Mouse (Mus musculus): ENCODE data around the gene Arl5b. TPM values are rescaled to one million over a fixed set of nuclear protein-coding genes. Genes with fewer than 3 reads are reported as not detected.

The Arl5b gene
- polyA plus RNA-seq (2015; fragmentation: Nextera tagmentation; extraction: Ambion mirVana): 32.2 and 32.8 TPM in 2 replicates

GRCm38 (mm10) chr2:15049117-15049873 is at the start of gene Arl5b:
Gene Arl5b, plus strand, starts transcription at chr2:15049395.
- H3K4me2 ChIP-seq: peak within 1 kb of the TSS; percentile 54
- H3K9me3 ChIP-seq: no peaks in the 10 kb centered on the region
- no peaks in the 10 kb centered on the region for H3K27me3 ChIP-seq
- WGBS: 6% methylated on average over 20 of the region's 20 CpGs
- H3K4me3 ChIP-seq: peak within 1 kb of the TSS; percentile 64
- ATAC-seq (ENCODE audit: insufficient number of reproducible peaks, low FRiP score, low TSS enrichment, low read depth): peak; percentile 92
- H3K36me3 ChIP-seq: no peaks in the 10 kb centered on the region
- H3K9ac ChIP-seq: peak within 1 kb of the TSS; percentile 67
- H3K4me1 ChIP-seq: peaks cover 3% of the 10 kb centered on the region
- H3K27ac ChIP-seq: peak within 1 kb of the TSS; percentile 79

- no peak overlapping the region for H3K27ac ChIP-seq
- no peaks in the 10 kb centered on the region for H3K4me1 ChIP-seq
- H3K4me2 ChIP-seq: no peak overlapping the region
- no peak overlapping the region for H3K9ac ChIP-seq
- no peaks in the 10 kb centered on the region for H3K9me3 ChIP-seq
- no peak overlapping the region for H3K4me3 ChIP-seq
- no peaks in the 10 kb centered on the region for H3K27me3 ChIP-seq
- 74% methylated on average over 3 of the region's 3 CpGs for WGBS
- H3K36me3 ChIP-seq: 0 out of 2 replicates have a peak, but pooled peaks cover 4% of the 10 kb centered on the region
- no peak for ATAC-seq (ENCODE audit: insufficient number of reproducible peaks, low FRiP score, low TSS enrichment, low read depth)
Measured at GRCm38 (mm10) chr2:15007531-15007930, 41.7 kb upstream of the Arl5b start.

- Histone ChIP-seq H3K9me3 (no peaks in the 10 kb centered on the region), H3K4me2 (no peak overlapping the region)
Measured at GRCm38 (mm10) chr2:15008072-15008471, 41.1 kb upstream of the Arl5b start.

GRCm38 (mm10) chr2:15026817-15027216 is 22.4 kb upstream of the Arl5b start:
- ATAC-seq (ENCODE audit: insufficient number of reproducible peaks, low FRiP score, low TSS enrichment, low read depth): no peak
- H3K27me3 ChIP-seq: no peaks in the 10 kb centered on the region
- H3K27ac ChIP-seq: 0 out of 2 replicates have a peak overlapping the region, but pooled peaks have one; percentile 47
- H3K9ac ChIP-seq: no peak overlapping the region
- H3K9me3 ChIP-seq: no peaks in the 10 kb centered on the region
- H3K36me3 ChIP-seq: no peaks in the 10 kb centered on the region; the same call in 1 of the 2 replicates
- WGBS: 74% methylated on average over 3 of the region's 3 CpGs
- no peak overlapping the region for H3K4me3 ChIP-seq
- H3K4me1 ChIP-seq: no peaks in the 10 kb centered on the region
- H3K4me2 ChIP-seq: no peak overlapping the region

More at GRCm38 (mm10) chr2:15008072-15008471, 41.1 kb upstream of the Arl5b start:
- Histone ChIP-seq H3K4me3 (no peak overlapping the region), H3K36me3 (0 out of 2 replicates have a peak, but pooled peaks cover 4% of the 10 kb centered on the region), H3K27ac (no peak overlapping the region), H3K4me1 (no peaks in the 10 kb centered on the region), H3K27me3 (no peaks in the 10 kb centered on the region), H3K9ac (no peak overlapping the region)
- ATAC-seq (ENCODE audit: insufficient number of reproducible peaks, low FRiP score, low TSS enrichment, low read depth): no peak
- WGBS: 97% methylated on average over 1 of the region's 1 CpGs

GRCm38 (mm10) chr2:15027816-15028215 is 21.4 kb upstream of the Arl5b start:
- no peaks in the 10 kb centered on the region for H3K27me3 ChIP-seq
- 89% methylated on average over 1 of the region's 1 CpGs for WGBS
- no peaks in the 10 kb centered on the region for H3K9me3 ChIP-seq
- no peaks in the 10 kb centered on the region; the same call in 1 of the 2 replicates for H3K36me3 ChIP-seq
- no peak overlapping the region for H3K27ac ChIP-seq
- H3K9ac ChIP-seq: no peak overlapping the region
- H3K4me1 ChIP-seq: no peaks in the 10 kb centered on the region
- H3K4me3 ChIP-seq: no peak overlapping the region
- no peak overlapping the region for H3K4me2 ChIP-seq
- ATAC-seq (ENCODE audit: insufficient number of reproducible peaks, low FRiP score, low TSS enrichment, low read depth): no peak

GRCm38 (mm10) chr2:15038705-15039104 is 10.5 kb upstream of the Arl5b start:
- H3K27ac ChIP-seq: no peak overlapping the region
- no peak overlapping the region for H3K9ac ChIP-seq
- H3K9me3 ChIP-seq: no peaks in the 10 kb centered on the region
- no peaks in the 10 kb centered on the region for H3K36me3 ChIP-seq
- no peak overlapping the region for H3K4me2 ChIP-seq
- no peak overlapping the region for H3K4me3 ChIP-seq
- no peaks in the 10 kb centered on the region for H3K27me3 ChIP-seq
- ATAC-seq (ENCODE audit: insufficient number of reproducible peaks, low FRiP score, low TSS enrichment, low read depth): no peak
- H3K4me1 ChIP-seq: no peaks in the 10 kb centered on the region
- 79% methylated on average over 6 of the region's 6 CpGs for WGBS

GRCm38 (mm10) chr2:15040326-15040725 is 8.9 kb upstream of the Arl5b start:
- WGBS: 60% methylated on average over 5 of the region's 5 CpGs
- H3K4me1 ChIP-seq: no peaks in the 10 kb centered on the region
- no peak for ATAC-seq (ENCODE audit: insufficient number of reproducible peaks, low FRiP score, low TSS enrichment, low read depth)

GRCm38 (mm10) chr2:15054496-15054895 is 5.3 kb downstream of the Arl5b start:
- peak overlapping the region; percentile 60 for H3K9ac ChIP-seq
- peak overlapping the region; percentile 86 for H3K4me3 ChIP-seq
- H3K27ac ChIP-seq: peak overlapping the region; percentile 96
- no peaks in the 10 kb centered on the region for H3K36me3 ChIP-seq
- H3K4me1 ChIP-seq: peaks cover 17% of the 10 kb centered on the region
- H3K27me3 ChIP-seq: no peaks in the 10 kb centered on the region
- 17% methylated on average over 10 of the region's 10 CpGs for WGBS
- H3K4me2 ChIP-seq: peak overlapping the region; percentile 50
- H3K9me3 ChIP-seq: no peaks in the 10 kb centered on the region
- ATAC-seq (ENCODE audit: insufficient number of reproducible peaks, low FRiP score, low TSS enrichment, low read depth): peak; percentile 9; the same call in 1 of the 2 replicates

More at GRCm38 (mm10) chr2:15040326-15040725, 8.9 kb upstream of the Arl5b start:
- H3K36me3 ChIP-seq: no peaks in the 10 kb centered on the region
- H3K9me3 ChIP-seq: no peaks in the 10 kb centered on the region
- H3K4me2 ChIP-seq: no peak overlapping the region
- H3K27me3 ChIP-seq: no peaks in the 10 kb centered on the region
- H3K4me3 ChIP-seq: no peak overlapping the region
- H3K27ac ChIP-seq: no peak overlapping the region
- no peak overlapping the region for H3K9ac ChIP-seq

- peak; percentile 97 for ATAC-seq (ENCODE audit: insufficient number of reproducible peaks, low FRiP score, low TSS enrichment, low read depth)
- peak within 1 kb of the TSS; percentile 96 for H3K27ac ChIP-seq
- WGBS: under 1% methylated on average over 71 of the region's 75 CpGs
Measured at GRCm38 (mm10) chr2:15054945-15055637, 5.9 kb downstream of the Arl5b start, which contains the start of gene Nsun6. Gene Nsun6, minus strand, starts transcription at chr2:15055069.

GRCm38 (mm10) chr2:15055741-15056151 is 6.6 kb downstream of the Arl5b start:
- Histone ChIP-seq H3K27ac (peak overlapping the region; percentile 96), H3K4me3 (peak overlapping the region; percentile 86), H3K9ac (peak overlapping the region; percentile 87), H3K4me1 (peaks cover 17% of the 10 kb centered on the region), H3K9me3 (no peaks in the 10 kb centered on the region), H3K27me3 (no peaks in the 10 kb centered on the region), H3K36me3 (no peaks in the 10 kb centered on the region), H3K4me2 (peak overlapping the region; percentile 46)
- WGBS: under 1% methylated on average over 15 of the region's 15 CpGs
- no peak for ATAC-seq (ENCODE audit: insufficient number of reproducible peaks, low FRiP score, low TSS enrichment, low read depth)

More at GRCm38 (mm10) chr2:15054945-15055637, 5.9 kb downstream of the Arl5b start, which contains the start of gene Nsun6:
- Histone ChIP-seq H3K27me3 (no peaks in the 10 kb centered on the region), H3K9ac (peak within 1 kb of the TSS; percentile 87), H3K9me3 (no peaks in the 10 kb centered on the region), H3K36me3 (no peaks in the 10 kb centered on the region), H3K4me2 (peak within 1 kb of the TSS; percentile 50), H3K4me1 (peaks cover 17% of the 10 kb centered on the region), H3K4me3 (peak within 1 kb of the TSS; percentile 86)

GRCm38 (mm10) chr2:15058227-15058626 is 9.0 kb downstream of the Arl5b start:
- Histone ChIP-seq H3K9me3 (no peaks in the 10 kb centered on the region), H3K27ac (no peak overlapping the region), H3K4me3 (no peak overlapping the region), H3K4me1 (peaks cover 17% of the 10 kb centered on the region), H3K4me2 (no peak overlapping the region), H3K9ac (no peak overlapping the region), H3K36me3 (no peaks in the 10 kb centered on the region), H3K27me3 (no peaks in the 10 kb centered on the region)
- ATAC-seq (ENCODE audit: insufficient number of reproducible peaks, low FRiP score, low TSS enrichment, low read depth): no peak
- WGBS: 75% methylated on average over 5 of the region's 5 CpGs

GRCm38 (mm10) chr2:15060856-15061255 is 11.7 kb downstream of the Arl5b start:
- no peaks in the 10 kb centered on the region for H3K36me3 ChIP-seq
- 78% methylated on average over 3 of the region's 3 CpGs for WGBS
- no peak overlapping the region for H3K9ac ChIP-seq
- no peaks in the 10 kb centered on the region for H3K9me3 ChIP-seq
- H3K4me2 ChIP-seq: no peak overlapping the region
- no peak overlapping the region for H3K4me3 ChIP-seq
- ATAC-seq (ENCODE audit: insufficient number of reproducible peaks, low FRiP score, low TSS enrichment, low read depth): no peak
- H3K27ac ChIP-seq: no peak overlapping the region
- H3K4me1 ChIP-seq: peaks cover 13% of the 10 kb centered on the region; the same call in 1 of the 2 replicates
- no peaks in the 10 kb centered on the region for H3K27me3 ChIP-seq

All from limb, embryonic 15.5 days (tissue).